Mouse (Mus musculus): Measurements from ENCODE around the gene Gm11116.
"Not testable (repeated sequence)": the region's sequence is repeated elsewhere in the genome, so short reads cannot be mapped to it uniquely, and the experiment has no call there.

Gm11116 gene

DNA sequence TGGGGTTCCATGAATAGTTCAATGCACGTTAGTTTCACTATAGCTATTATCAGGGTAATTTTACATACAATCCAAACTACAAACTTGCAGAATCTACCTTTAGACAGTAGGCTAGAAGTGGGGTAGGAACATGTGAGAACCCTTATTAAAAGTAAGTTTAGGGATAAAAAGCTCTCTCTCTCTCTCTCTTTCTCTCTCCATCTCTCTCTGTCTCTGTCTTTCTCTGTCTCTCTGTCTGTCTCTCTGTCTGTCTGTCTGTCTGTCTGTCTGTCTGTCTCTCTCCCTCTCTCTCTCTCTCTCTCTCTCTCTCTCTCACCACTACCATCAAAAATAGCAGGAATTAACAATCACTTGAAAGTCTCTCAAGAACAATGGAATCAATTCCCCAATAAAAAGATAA, at the start of gene Gm11116:
TSS of gene Gm11116 (minus strand) at position 101 of the 400 bp plus-strand sequence.
- no peak for DNase-seq

DNA sequence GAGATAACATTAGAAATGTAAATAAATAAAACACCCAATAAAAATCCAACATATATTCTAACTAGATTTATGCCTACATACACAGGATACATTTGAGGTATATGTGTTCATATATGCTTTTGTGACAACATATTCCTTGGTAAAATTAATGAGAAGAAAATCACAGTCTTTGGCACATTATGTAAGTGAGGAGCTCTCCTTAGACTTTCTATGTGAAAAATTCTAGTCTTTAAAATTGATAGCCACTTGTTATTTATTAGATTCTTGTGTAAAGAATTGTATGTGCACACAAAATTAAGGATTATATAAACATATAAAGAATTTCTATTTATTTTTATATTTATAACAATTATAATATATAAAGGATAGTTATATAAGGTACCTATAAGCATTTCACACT, 42.7 kb upstream of the Gm11116 start, which contains the start of gene Gm11115:
TSS of gene Gm11115 (minus strand) at position 101 of the 400 bp plus-strand sequence.
- no peak for DNase-seq

DNA sequence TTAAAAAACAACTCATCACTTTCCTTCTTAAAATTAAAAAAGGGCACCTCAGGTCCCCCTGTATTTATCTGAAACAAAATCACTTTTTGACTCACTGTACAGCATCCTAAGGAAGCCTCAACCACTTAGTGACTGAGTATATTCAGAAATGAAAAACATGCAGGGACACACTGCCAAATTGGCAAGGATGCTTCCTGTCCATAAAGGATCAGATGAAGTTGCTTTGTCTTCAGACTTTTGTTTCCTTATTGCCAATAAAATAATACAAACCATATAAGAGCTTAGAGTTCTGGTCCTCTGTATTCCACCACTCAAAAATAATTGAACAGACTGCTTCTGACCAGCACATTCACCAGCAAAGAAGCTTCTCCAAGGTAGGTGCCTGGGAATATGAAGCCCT, 25.1 kb downstream of the Gm11116 start, which contains the start of gene Smr2:
TSS of gene Smr2 (plus strand) at position 301 of the 400 bp plus-strand sequence.
- not testable (repeated sequence) for DNase-seq
